Comparison of ENCODE assay signal across 15 mouse cellular contexts in genomic region chr16:62941763-62942162, GRCm38 (mm10).
A peak's percentile ranks its signal among the peaks of the same experiment; 100 is the strongest.
DNase-seq lines count a peak whose midpoint lies in the region; ATAC-seq lines count a peak whose summit lies in the region.
"Had no signal": no experiment of that assay in that cellular context is flagged by ENCODE, and none has a peak within 500 bp of the region (broad histone marks: within the 10 kb centered on the region; RNA-seq: fewer than 3 reads in every experiment).

No protein-coding gene starts in this region.

- H3K27me3 ChIP-seq in midbrain, embryonic 15.5 days (replicated peaks): no peaks in the 10 kb centered on the region
- no peaks in the 10 kb centered on the region for H3K27me3 ChIP-seq in midbrain, embryonic 14.5 days (ENCODE audit: control insufficient read depth, insufficient read depth, low read length)
- no peaks in the 10 kb centered on the region for H3K27me3 ChIP-seq in forebrain, embryonic 16.5 days (replicated peaks; ENCODE audit: control insufficient read depth, insufficient read depth, low read length)
- H3K27me3 ChIP-seq: lung, embryonic 15.5 days; megakaryocyte, embryonic 14.5 days; neural tube, embryonic 12.5 days had no signal

- no peaks in the 10 kb centered on the region for H3K9me3 ChIP-seq in midbrain, embryonic 15.5 days
- no peaks in the 10 kb centered on the region for H3K9me3 ChIP-seq in midbrain, embryonic 14.5 days (ENCODE audit: control insufficient read depth, low read length)
- 0 out of 2 replicates have a peak, but pooled peaks cover under 1% of the 10 kb centered on the region for H3K9me3 ChIP-seq in forebrain, embryonic 16.5 days (ENCODE audit: control insufficient read depth, low read length)
- H3K9me3 ChIP-seq: lung, embryonic 15.5 days; megakaryocyte, embryonic 14.5 days; neural tube, embryonic 12.5 days had no signal

- H3K9ac ChIP-seq in midbrain, embryonic 15.5 days: no peak overlapping the region
- H3K9ac ChIP-seq in midbrain, embryonic 14.5 days (replicated peaks; ENCODE audit: low read length): no peak overlapping the region
- H3K9ac ChIP-seq in forebrain, embryonic 16.5 days (replicated peaks; ENCODE audit: low read depth, low read length): no peak overlapping the region
- H3K9ac ChIP-seq: lung, embryonic 15.5 days; neural tube, embryonic 12.5 days had no signal

- peak; percentile 54; the same call in 1 of the 2 replicates for ATAC-seq in midbrain, embryonic 15.5 days (replicated peaks)
- ATAC-seq in midbrain, embryonic 14.5 days (ENCODE audit: low FRiP score, low TSS enrichment): no peak
- peak; percentile 29 for ATAC-seq in forebrain, embryonic 16.5 days
- ATAC-seq: Patski had no signal

- peak; percentile 28 to 32 for DNase-seq in cerebellum, adult 18-20 months
- DNase-seq in cerebellum, adult 11 months: no peak
- DNase-seq in midbrain, embryonic 14.5 days: no peak
- DNase-seq in retina, embryonic 14.5 days (ENCODE audit: low spot score): peak; percentile 41
- no peak for DNase-seq in urinary bladder, adult 2 months (ENCODE audit: low spot score)
- DNase-seq in gastrocnemius, adult 18-20 months (ENCODE audit: low spot score): no peak
- DNase-seq: heart, adult 2 months; heart, postnatal 14 days; spleen, adult 18-20 months had no signal

- 48% methylated on average over 10 of the region's 10 CpGs for WGBS in midbrain, embryonic 15.5 days
- 52% methylated on average over 10 of the region's 10 CpGs for WGBS in midbrain, embryonic 14.5 days
- 48% methylated on average over 10 of the region's 10 CpGs for WGBS in forebrain, embryonic 16.5 days

- H3K36me3 ChIP-seq in midbrain, embryonic 15.5 days (replicated peaks): no peaks in the 10 kb centered on the region
- H3K36me3 ChIP-seq in midbrain, embryonic 14.5 days (ENCODE audit: control insufficient read depth, insufficient read depth, low read length): no peaks in the 10 kb centered on the region
- no peaks in the 10 kb centered on the region for H3K36me3 ChIP-seq in forebrain, embryonic 16.5 days (ENCODE audit: control insufficient read depth, insufficient read depth)
- H3K36me3 ChIP-seq: lung, embryonic 15.5 days; neural tube, embryonic 12.5 days had no signal

- no peak overlapping the region for H3K4me2 ChIP-seq in midbrain, embryonic 15.5 days
- H3K4me2 ChIP-seq in midbrain, embryonic 14.5 days (ENCODE audit: low read length): no peak overlapping the region
- no peak overlapping the region for H3K4me2 ChIP-seq in forebrain, embryonic 16.5 days (ENCODE audit: low read length)
- H3K4me2 ChIP-seq: lung, embryonic 15.5 days had no signal

- H3K4me1 ChIP-seq in midbrain, embryonic 15.5 days: no peaks in the 10 kb centered on the region
- H3K4me1 ChIP-seq in midbrain, embryonic 14.5 days (ENCODE audit: control insufficient read depth, insufficient read depth, low read length): no peaks in the 10 kb centered on the region
- H3K4me1 ChIP-seq in forebrain, embryonic 16.5 days (replicated peaks; ENCODE audit: control insufficient read depth, insufficient read depth, low read length): peaks cover 16% of the 10 kb centered on the region
- H3K4me1 ChIP-seq: lung, embryonic 15.5 days had no signal

- no peak overlapping the region for H3K27ac ChIP-seq in midbrain, embryonic 15.5 days
- H3K27ac ChIP-seq in midbrain, embryonic 14.5 days (replicated peaks; ENCODE audit: low read depth, low read length): no peak overlapping the region
- H3K27ac ChIP-seq in forebrain, embryonic 16.5 days (ENCODE audit: low read length): no peak overlapping the region; the same call in 1 of the 2 replicates
- H3K27ac ChIP-seq: heart, adult 2 months; lung, embryonic 15.5 days; neural tube, embryonic 12.5 days had no signal

- no peak overlapping the region for H3K4me3 ChIP-seq in midbrain, embryonic 15.5 days
- no peak overlapping the region for H3K4me3 ChIP-seq in midbrain, embryonic 14.5 days (replicated peaks; ENCODE audit: low read depth, low read length)
- no peak overlapping the region for H3K4me3 ChIP-seq in forebrain, embryonic 16.5 days (replicated peaks; ENCODE audit: low read length)
- H3K4me3 ChIP-seq: heart, adult 2 months; lung, embryonic 15.5 days; megakaryocyte, embryonic 14.5 days; neural tube, embryonic 12.5 days had no signal

Comparison
In these comparisons a context has a peak if more than half of its experiments do, and no peak if none do; other contexts are left out.
1. DNase-seq: peak in cerebellum, adult 18-20 months (2 of 2) and retina, embryonic 14.5 days (single experiment); none in cerebellum, adult 11 months (single experiment), midbrain, embryonic 14.5 days (single experiment), urinary bladder, adult 2 months (single experiment) and gastrocnemius, adult 18-20 months (single experiment).